Mouse (Mus musculus): ENCODE data around the gene Ctnnd2.

- TF ChIP-seq EP300 (IDR thresholded peaks at IDR 0.05): no peak
- TF ChIP-seq CTCF (IDR thresholded peaks at IDR 0.05): no peak
Measured at GRCm38 (mm10) chr15:30964865-30965679, 792.7 kb downstream of the Ctnnd2 start.

Data from lung, postnatal 0 days (tissue).